Mouse (Mus musculus): Measurements from ENCODE around the gene Pidd1.

The Pidd1 gene

GRCm38 (mm10) chr7:141472226-141472625 lies 28.4 kb upstream of the Pidd1 start:
- no peak for DNase-seq

- DNase-seq: no peak
Measured at GRCm38 (mm10) chr7:141471236-141471635, 27.4 kb upstream of the Pidd1 start.

DNA sequence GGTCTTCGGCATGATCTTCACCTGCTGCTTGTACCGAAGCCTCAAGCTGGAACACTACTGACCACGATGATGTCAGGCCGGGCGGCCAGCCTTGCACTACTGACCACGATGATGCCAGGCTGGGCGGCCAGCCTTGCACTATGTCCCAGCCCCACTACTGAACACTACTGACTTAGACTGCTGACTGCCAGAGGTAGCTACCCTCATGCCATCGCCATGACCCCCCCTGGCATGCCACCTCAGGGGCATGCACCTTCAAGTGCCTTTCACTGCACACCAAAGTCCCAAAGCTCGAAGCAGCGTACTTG lies 26.8 kb upstream of the Pidd1 start:
- no peak for DNase-seq

DNA sequence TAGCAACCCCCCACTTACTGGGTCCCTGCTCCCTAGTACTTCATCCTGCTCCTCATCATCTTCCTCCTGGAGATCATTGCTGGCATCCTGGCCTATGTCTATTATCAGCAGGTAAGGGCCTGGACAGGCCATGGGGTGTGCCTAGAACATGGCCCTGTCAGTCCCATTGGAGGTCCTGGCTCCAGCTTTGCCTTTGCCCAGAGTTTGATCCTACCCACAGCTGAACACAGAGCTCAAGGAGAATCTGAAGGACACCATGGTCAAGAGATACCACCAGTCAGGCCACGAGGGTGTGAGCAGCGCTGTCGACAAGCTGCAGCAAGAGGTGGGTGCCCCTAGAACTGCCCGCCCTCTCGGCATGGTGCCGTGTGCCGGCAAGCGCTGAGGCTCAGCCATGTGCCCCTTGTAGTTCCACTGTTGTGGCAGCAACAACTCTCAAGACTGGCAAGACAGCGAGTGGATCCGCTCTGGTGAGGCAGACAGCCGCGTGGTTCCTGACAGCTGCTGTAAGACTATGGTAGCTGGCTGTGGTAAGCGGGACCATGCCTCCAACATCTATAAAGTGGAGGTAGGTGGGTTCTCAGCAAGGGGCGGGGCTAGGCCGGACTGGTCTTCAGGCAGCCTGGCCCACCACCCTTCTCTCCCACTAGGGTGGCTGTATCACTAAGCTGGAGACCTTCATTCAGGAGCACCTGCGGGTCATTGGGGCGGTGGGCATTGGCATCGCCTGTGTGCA lies 26.2 kb upstream of the Pidd1 start:
- no peak for DNase-seq

GRCm38 (mm10) chr7:141469352-141469751 lies 25.5 kb upstream of the Pidd1 start:
- DNase-seq: no peak

DNA sequence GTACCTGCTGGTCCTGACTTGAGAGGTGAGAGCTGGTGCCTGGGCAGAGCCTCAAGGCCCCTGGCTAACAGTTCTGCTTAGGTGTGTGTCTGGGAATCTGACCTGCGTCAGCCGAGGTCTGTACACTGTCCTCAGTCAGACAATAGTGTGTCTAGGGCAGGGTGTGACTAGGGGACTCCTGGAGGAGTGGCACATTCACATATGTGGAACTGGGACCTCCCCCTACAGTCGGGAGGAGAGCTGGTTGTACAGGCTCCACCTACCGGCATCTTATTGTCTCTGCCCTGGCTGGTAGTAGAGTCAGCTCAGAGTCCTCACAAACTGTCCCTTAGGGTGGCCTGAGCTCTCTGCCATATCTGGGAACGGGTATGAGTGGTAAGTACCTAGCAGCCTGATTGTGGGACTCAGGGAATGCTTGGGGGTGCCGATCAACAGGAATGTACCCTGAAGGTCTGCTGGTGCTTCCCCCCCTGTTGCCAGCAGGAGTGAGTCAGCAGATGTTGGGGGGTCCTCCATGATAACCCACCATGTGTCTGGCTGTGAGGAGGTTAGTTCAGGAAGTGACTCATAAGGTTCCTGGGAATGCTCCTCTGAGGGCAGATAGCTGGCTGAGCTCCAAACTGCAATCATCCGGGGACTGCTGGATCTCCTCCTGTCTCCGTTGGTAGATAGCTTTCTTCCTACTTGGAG lies 24.8 kb upstream of the Pidd1 start:
- peak; percentile 81 to 84 for DNase-seq

- peak in 1 of 2 experiments; percentile 62 for DNase-seq
Measured at GRCm38 (mm10) chr7:141468164-141468521, 24.3 kb upstream of the Pidd1 start.

DNA sequence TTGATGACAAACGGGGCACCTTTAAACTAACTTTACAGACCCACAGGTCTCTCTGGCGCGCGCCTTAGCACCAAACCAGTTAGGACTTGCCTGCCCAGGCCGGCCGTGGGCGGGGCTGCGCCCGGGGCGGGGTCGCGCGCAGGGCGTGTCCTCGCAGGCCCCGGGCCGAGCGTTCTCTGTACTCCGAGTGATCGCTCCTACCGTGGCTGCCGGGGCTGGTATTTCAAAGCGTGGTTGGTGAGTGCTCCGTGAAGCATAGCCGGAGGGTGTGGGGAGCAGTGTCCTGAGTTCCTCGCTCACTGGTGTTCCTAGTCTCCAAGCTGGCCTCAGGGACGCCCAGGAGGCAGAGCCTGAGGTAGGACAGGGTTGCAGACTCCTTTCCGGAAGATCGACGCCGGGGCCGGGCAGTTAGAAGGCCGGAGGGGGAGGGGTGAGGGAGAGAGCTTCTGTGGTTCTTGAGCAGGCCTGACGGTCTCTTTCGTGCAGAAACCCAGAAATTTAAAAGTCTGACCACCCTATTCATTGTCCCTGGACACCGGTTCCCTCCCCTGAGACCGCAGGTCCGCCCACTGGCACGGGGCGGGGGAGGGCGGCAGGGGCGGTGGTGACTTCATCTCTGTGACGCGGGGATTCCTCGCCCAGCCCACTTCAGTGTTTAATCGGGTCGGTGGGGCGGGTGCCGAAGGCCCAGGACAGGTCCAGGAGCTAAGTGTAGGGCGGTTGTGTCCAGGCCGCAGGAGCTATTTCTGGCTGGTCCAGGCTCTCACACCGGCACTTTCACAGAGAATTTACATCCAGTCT lies 23.6 kb upstream of the Pidd1 start, which contains the start of gene Cd151:
Gene Cd151 (plus strand): TSS at position 163 of the 801 bp plus-strand sequence.
- DNase-seq: peak; percentile 93 to 96

GRCm38 (mm10) chr7:141466607-141467148 lies 22.9 kb upstream of the Pidd1 start:
- DNase-seq: peak in 1 of 2 experiments; percentile 31

DNA sequence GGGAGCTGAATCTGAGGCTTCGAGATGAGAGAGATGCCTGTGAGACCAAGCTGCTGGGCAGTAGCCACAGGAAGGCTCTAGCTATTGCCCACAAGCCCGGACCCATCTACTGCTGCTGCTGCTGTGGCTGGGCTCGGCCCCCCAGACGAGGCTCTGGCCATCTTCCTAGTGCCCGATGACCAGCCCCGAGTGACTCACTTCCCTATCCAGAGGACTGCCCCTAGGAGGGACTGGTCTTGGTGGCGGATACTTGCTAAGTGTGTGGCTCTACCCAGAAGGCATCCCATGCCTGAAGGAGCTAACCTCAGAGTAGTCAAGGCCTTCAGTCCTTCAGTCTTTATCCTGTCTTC lies 22.2 kb upstream of the Pidd1 start:
- DNase-seq: peak in 1 of 2 experiments; percentile 57

DNA sequence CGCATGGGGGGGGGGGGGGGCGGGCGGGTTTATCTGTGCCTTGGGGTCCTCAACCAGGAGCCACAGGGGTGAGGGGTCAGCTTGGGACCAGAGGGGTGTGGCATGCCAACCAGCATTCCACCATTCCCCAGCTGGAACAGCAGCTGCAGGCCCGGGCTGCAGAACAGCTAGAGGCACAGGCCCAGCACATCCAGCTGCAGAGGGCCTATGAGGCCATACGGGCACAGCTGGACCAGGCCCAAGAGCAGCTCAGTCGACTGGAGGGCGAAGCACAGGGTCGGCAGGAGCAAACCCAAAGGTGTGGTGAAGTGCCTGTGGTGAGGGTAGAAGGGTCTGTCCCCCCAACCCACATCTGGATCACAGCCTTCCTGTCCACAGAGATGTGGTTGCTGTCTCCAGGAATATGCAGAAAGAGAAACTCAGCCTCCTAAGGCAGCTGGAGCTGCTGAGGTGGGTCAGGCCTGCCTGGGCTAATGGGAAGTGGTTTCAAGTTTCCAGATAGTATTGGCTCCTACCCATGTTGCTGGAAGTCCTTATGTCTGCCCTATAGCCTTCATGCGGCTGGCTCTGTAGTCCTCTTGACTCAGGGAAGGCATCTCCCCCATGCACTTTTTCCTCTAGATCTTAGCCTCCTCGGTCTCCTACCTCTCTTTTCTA lies 21.7 kb upstream of the Pidd1 start:
- peak in 1 of 2 experiments; percentile 62 for DNase-seq

- peak; percentile 62 to 71 for DNase-seq
Measured at GRCm38 (mm10) chr7:141464603-141465201, 20.9 kb upstream of the Pidd1 start.

DNA sequence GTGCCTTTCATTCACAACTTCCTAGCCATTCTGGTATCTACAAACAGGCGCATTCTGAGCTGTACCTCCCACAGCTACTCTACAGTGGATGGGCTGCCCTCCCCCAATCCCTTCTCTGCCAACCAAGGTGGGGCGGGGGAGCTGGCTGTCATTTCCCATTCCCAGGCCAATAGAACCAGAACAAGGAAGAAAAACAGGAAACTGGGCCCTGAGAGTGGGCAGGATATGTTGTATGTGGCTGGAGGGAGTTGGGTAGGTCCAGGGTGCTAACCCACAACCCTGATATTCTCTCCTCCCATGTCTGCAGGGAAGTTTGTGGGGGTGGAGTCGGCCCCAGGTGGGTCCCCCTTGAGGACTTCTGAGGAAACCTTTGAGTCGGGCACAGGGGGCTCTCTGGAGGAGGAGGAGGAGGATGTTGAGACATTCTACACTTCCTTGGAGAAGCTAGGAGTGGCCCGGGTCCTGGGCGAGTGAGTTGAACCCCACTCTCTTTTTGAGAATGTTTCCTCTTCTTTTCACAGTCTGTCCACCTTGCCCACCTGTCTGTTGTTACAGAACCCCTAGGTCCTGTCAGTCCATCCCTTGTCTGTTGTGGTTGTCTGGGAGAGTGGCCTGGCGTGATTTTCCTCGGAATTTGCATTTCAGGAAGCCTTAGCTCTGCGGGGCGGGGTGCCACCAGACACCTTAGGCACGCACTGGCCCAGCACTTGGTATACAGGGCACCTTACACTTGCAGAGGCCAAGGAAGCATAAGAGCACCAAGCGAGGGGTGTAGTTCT lies 20.2 kb upstream of the Pidd1 start:
- DNase-seq: peak; percentile 83 to 88

DNA sequence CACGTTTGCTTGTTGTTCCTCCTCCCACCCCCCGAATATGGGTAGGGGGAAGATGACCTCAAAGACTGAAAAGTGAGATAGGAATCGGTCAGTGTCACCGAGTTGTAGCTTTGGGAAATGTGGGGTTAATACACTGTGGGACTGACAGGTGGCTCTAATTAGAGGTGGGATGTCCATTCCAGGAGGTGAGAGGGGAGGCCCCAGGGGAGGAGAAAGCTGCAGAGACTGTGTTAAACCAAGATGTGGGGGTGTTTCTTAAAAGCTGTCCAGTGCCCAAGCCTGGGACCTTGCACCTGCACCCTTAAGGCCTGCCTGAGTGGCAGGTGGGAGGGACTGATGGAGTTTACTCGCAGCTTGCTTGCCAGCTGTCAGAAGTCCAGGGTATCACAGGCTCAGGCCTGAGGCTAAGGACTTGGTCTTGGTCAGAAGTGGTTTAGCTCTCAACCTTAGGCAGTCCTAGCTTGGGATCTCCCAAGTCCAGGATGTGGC lies 18.6 kb upstream of the Pidd1 start:
- peak; percentile 65 to 88 for DNase-seq

DNA sequence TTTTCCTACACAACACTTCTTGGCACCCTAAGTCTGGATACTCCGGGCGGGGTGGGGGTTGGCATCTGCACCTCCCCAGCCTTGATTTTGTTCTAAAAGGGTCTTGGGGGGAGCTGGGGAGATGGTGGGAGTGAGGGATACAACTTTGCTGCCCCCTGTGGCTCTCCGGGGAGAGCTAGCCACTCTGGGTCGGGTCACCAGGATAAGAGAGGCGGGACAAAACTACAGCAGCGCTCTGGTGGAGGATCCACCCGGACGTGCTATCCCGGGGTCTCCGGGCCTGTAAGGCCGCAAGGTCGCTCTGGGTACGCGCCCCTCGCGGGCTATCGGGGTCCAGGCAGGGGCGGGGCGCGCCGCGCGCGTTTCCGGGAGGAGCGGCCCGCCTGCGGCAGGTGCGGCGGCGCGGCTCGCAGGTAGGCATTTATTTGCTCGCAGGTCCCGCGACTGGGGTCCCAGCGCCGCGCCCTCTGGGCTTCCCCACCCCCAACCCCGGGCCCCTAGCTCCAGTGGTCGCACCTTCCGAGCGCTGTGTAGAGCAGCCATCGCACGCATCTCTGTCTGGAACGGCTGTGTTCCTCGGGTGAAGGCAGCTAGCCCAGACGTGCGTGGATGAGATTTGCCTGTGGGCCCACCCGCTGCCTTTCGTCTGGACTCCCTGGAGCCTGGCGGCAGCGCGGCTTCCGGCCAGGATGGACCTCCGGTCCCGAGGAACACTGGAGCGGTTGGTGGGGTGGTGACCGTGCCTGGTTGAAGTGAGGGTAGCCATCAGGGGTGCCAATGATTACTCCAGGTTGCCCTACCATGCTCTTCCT lies 17.9 kb upstream of the Pidd1 start:
- DNase-seq: peak; percentile 66 to 70

DNA sequence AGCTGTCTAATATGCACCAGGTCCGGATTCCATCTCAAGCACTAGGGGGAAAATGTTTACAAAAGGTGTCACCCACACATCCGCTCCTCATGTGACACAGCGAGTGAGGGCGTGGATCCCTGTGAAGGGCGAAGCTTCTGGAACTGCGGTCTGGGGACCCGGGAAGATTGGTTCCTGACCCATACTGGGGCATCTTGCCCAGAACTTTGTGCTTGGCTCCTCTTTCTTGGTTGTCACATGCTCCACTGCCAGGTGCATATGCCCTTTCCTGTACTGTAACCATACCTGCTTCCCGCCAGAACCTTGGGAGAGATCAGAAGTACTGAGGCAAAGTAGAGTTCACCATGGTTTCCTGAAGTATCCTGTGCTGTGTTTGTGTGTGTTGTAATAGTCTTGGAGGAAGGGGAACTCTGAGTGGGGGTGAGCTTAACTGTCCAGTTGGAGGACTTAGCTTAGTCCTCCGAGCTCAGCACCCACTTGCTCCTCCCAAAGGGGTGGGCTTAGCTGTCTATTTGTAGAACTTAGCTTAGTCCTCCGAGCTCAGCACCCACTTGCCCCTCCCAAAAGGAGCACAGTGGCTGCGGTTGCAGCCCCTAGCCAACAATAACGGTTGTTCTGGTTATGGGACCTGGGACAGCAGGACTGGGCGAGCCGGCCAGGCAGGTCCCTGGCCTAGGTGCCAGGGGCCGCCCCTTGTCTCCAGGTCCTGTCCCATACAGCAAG lies 16.7 kb upstream of the Pidd1 start, which contains the start of gene Cracr2b:
Gene Cracr2b (plus strand): TSS at position 704 of the 723 bp plus-strand sequence.
- DNase-seq: peak; percentile 63 to 70

DNA sequence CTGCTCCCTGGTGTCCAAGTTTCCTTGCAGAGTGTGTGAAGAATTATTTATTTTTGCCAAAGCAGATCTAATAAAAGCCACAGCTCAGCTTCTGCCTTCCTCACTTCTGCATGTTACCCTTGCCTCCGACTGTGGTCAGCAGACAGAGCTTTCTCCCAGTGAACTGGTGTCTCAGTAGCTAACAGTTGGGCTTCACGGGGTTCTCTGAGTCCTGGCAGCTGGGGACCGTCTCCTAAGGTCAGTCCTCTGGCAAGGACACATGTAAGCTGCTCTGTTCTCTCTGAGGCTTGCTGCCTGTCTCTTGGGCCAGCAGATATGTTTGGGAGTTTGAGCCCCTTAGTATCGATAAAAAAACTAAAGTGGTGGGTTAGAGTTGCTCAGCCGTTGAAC lies 16.2 kb upstream of the Pidd1 start:
- DNase-seq: peak in 1 of 2 experiments; percentile 23

DNA sequence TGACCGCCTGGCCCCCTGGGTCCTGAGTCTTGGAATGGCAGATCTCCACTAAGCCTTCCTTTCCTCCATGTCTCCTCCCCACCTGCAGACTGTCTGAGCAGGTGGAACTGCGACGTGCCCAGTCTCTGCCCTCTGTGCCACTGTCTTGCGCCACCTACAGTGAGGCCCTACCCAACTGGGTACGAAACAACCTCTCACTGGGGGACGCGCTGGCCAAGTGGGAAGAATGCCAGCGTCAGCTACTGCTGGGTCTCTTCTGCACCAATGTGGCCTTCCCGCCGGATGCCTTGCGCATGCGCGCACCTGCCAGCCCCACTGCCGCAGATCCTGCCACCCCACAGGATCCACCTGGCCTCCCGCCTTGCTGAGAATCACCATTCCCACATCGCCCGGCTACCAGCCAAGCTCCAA lies 15.5 kb upstream of the Pidd1 start:
- no peak for DNase-seq

GRCm38 (mm10) chr7:141458661-141459060 lies 14.8 kb upstream of the Pidd1 start:
- DNase-seq: no peak
